Mouse (Mus musculus) neural tube, embryonic 11.5 days (tissue): Measurements from ENCODE around the gene H2afy2. TPM values are rescaled to one million over a fixed set of nuclear protein-coding genes. Genes with fewer than 3 reads are reported as not detected.

Experiments
- ATAC-seq: fragments of 200-750 bp; cut with Nextera tagmentation; 2 replicates; pipeline ENCODE4 v1.8.0; 2017; ENCODE audit warnings: moderate number of reproducible peaks, mild to moderate bottlenecking, moderate TSS enrichment, moderate library complexity; ENCODE audit not compliant: insufficient read depth, low FRiP score, low TSS enrichment
- DNase-seq: peaks from one replicate; pipeline ENCODE4 v3.0.0-alpha.2; 2015; ENCODE audit warnings: low spot score
- H3K27ac ChIP-seq: fragments of 300-500 bp; sonication (generic); 2 replicates; pipeline ENCODE4 v1.5.1; 2014; ENCODE audit warnings: low read depth, mild to moderate bottlenecking, low read length
- H3K27me3 ChIP-seq: fragments of 300-500 bp; sonication (generic); 2 replicates; pipeline ENCODE4 v1.6.1; 2014; ENCODE audit warnings: mild to moderate bottlenecking, low read length, mixed read lengths; ENCODE audit not compliant: control insufficient read depth, insufficient read depth
- H3K36me3 ChIP-seq: fragments of 300-500 bp; sonication (generic); 2 replicates; pipeline ENCODE4 v1.6.1; 2014; ENCODE audit warnings: mild to moderate bottlenecking, low read length, moderate library complexity, mixed read lengths; ENCODE audit not compliant: control insufficient read depth, insufficient read depth
- H3K4me1 ChIP-seq: fragments of 300-500 bp; sonication (generic); 2 replicates; pipeline ENCODE4 v1.6.1; 2014; ENCODE audit warnings: low read length, mixed read lengths; ENCODE audit not compliant: control insufficient read depth, insufficient read depth
- H3K4me2 ChIP-seq: fragments of 300-500 bp; sonication (generic); 2 replicates; pipeline ENCODE4 v1.6.1; 2014; ENCODE audit warnings: low read depth, mild to moderate bottlenecking, moderate library complexity
- H3K4me3 ChIP-seq: fragments of 300-500 bp; sonication (generic); 2 replicates; pipeline ENCODE4 v1.5.1; 2014; ENCODE audit warnings: low read depth, low read length
- H3K9ac ChIP-seq: fragments of 300-500 bp; sonication (generic); 2 replicates; pipeline ENCODE4 v1.6.1; 2014; ENCODE audit warnings: mild to moderate bottlenecking, low read length
- H3K9me3 ChIP-seq: fragments of 300-500 bp; sonication (generic); 2 replicates; pipeline ENCODE4 v1.6.1; 2016; ENCODE audit warnings: low read length; ENCODE audit not compliant: control insufficient read depth
- WGBS: fragments of 180-500 bp; shearing (Covaris S2); extraction: QIAGEN DNeasy Blood & Tissue Kit; methylation state at CpG from one replicate; pipeline ENCODE4 v1.1.7; 2014; 5-methylcytosine and 5-hydroxymethylcytosine counted together
- polyA plus RNA-seq: library from polyadenylated mRNA; unstranded; fragments of >200 nt; fragmentation: Nextera tagmentation; extraction: Ambion mirVana; gene quantifications from 2 replicates; pipeline ENCODE4 v1.2.1, GENCODE M21; 2014

The H2afy2 gene
- polyA plus RNA-seq, 1 experiment from 2014 or later, result 246 TPM

DNA sequence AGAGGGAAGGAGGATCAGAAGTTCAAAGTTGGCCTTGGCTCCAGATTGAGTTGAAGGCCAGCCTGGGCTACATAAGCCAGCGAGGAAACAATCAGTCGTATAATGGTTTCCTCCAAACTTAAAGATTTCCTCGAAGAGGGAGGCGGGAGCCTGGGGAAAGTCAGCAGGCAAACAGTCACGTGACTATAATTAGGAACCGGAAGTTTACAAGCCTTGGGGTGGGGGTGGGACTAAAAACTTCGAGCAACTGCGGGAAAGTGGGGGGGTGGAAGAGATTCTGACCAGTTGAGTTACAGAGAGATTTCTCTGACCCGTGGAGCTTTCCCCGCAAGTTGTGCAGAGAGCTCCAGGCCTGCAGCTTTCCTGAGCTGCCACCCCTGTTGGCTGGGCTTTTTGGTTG is 11.0 kb upstream of the H2afy2 start:
- DNase-seq, result no peak
- Histone ChIP-seq H3K9ac (no peak overlapping the region), H3K4me3 (no peak overlapping the region), H3K4me2 (no peak overlapping the region), H3K27ac (no peak overlapping the region), H3K27me3 (no peaks in the 10 kb centered on the region), H3K36me3 (no peaks in the 10 kb centered on the region), H3K9me3 (no peaks in the 10 kb centered on the region), H3K4me1 (no peaks in the 10 kb centered on the region; the same call in 1 of the 2 replicates)
- ATAC-seq, result no peak
- 61% methylated on average over 10 of the region's 10 CpGs for WGBS

DNA sequence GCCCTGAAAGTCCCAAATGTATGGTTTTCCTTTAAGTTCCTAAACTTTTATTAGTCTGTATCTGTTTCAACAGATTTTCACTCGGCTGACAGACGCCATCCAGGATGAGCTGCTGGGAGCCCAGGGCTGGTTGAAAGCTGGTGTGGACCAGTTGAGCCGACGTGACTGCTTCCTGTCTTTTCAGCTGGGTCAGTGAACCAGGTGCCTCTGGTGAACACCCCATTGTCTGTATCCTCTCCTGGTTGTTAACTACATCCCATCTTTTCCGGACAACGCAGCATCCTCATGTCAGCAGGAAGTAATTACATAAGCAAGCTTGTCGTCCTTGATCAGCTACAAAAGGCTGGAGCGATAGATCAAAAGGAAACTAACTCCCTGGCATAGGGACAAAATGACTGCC is 9.1 kb upstream of the H2afy2 start:
- Histone ChIP-seq H3K27ac (no peak overlapping the region), H3K4me1 (no peaks in the 10 kb centered on the region; the same call in 1 of the 2 replicates), H3K9ac (no peak overlapping the region), H3K27me3 (no peaks in the 10 kb centered on the region), H3K4me3 (no peak overlapping the region), H3K9me3 (no peaks in the 10 kb centered on the region), H3K36me3 (no peaks in the 10 kb centered on the region), H3K4me2 (no peak overlapping the region)
- DNase-seq (no peak), ATAC-seq (no peak)
- 57% methylated on average over 8 of the region's 8 CpGs for whole genome bisulfite sequencing

DNA sequence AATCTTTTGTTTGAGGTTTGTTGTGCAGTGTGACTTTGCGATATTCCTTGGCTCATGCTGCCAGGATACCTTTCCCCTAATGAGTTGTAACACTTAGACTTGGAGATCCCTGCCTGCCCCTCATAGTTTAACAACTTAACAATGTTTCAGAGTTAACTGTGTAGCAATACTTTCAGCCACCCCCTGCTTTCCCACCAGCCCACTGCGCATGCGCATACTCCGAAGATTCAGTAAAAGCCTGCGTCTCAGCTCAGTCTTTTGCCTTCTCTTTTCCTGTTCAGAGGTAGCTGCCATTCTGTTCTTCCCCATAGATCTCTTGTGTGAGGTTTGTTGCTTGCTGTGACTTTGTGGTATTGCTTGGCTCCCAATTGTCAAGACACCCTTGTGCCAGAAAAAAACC is 4.6 kb upstream of the H2afy2 start:
- no peaks in the 10 kb centered on the region for H3K9me3 ChIP-seq
- H3K4me2 ChIP-seq, result no peak overlapping the region
- no peak overlapping the region for H3K4me3 ChIP-seq
- WGBS, result 96% methylated on average over 5 of the region's 5 CpGs
- DNase-seq, result no peak
- no peak for ATAC-seq
- peaks cover 2% of the 10 kb centered on the region; the same call in 1 of the 2 replicates for H3K4me1 ChIP-seq
- H3K27me3 ChIP-seq, result no peaks in the 10 kb centered on the region
- H3K27ac ChIP-seq, result no peak overlapping the region
- H3K9ac ChIP-seq, result no peak overlapping the region
- H3K36me3 ChIP-seq, result no peaks in the 10 kb centered on the region

DNA sequence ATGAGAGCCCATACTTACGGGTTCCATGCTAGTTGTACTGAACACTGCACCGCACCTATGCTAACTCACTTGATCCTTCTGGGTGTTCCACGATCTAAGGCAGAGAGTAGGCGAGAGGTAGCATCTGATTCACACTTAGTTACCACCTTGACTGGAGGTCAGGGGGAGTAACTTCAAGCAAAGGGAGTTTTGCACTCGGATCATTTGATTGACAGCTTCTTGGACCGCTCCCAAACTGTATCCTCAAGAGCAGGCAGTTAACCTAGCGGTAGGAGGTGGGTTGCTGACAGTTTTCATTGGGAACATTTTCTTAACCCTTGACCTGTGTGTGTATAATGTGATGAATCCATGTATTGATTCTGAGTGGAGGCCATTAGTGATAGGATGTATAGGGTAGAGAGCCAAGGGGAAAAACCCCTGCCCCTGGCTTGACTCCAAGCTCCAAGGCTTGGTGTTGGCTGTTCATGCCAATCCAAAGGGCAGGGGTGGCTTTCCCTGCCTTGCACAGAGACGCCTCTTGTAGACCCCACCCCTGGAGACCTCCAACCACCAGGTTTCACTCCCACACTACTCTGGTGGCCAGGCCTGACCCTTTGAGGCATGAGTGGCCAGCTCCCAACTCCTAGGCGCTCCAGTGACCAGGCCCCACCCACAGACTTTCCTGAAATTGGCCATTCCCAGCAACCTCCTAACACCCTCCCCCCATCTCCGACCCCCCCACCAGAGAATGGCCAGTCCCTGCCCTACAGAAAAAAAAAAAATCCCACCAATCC is 3.8 kb upstream of the H2afy2 start:
- no peak overlapping the region for H3K9ac ChIP-seq
- ATAC-seq (no peak), DNase-seq (no peak)
- H3K9me3 ChIP-seq, result no peaks in the 10 kb centered on the region
- peaks cover 2% of the 10 kb centered on the region; the same call in 1 of the 2 replicates for H3K4me1 ChIP-seq
- no peak overlapping the region for H3K27ac ChIP-seq
- no peaks in the 10 kb centered on the region for H3K36me3 ChIP-seq
- no peak overlapping the region for H3K4me2 ChIP-seq
- H3K4me3 ChIP-seq, result no peak overlapping the region
- WGBS, result 81% methylated on average over 10 of the region's 10 CpGs
- H3K27me3 ChIP-seq, result no peaks in the 10 kb centered on the region

DNA sequence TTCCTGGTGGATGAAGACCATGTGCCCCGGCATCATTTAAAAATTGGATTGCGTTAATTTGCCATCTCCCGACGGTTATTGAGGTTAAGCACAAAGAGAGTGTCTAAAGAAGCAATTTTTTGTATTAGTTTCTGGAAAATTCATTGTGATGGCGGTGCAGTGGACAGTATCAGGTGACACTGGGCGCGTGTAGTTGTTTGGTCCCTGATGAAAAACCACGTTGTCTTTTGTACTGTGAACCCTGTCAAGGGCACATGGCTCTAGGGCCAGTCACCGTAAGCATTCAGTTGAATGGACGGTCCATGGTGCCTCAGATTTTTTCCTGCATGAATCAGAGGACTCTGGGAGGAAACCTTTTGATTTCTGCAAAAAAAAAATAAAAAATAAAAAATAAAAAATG is 467 bp upstream of the H2afy2 start:
- WGBS, result 14% methylated on average over 10 of the region's 10 CpGs
- 0 out of 2 replicates have a peak, but pooled peaks have one; percentile 11 for ATAC-seq
- no peaks in the 10 kb centered on the region for H3K36me3 ChIP-seq

DNA sequence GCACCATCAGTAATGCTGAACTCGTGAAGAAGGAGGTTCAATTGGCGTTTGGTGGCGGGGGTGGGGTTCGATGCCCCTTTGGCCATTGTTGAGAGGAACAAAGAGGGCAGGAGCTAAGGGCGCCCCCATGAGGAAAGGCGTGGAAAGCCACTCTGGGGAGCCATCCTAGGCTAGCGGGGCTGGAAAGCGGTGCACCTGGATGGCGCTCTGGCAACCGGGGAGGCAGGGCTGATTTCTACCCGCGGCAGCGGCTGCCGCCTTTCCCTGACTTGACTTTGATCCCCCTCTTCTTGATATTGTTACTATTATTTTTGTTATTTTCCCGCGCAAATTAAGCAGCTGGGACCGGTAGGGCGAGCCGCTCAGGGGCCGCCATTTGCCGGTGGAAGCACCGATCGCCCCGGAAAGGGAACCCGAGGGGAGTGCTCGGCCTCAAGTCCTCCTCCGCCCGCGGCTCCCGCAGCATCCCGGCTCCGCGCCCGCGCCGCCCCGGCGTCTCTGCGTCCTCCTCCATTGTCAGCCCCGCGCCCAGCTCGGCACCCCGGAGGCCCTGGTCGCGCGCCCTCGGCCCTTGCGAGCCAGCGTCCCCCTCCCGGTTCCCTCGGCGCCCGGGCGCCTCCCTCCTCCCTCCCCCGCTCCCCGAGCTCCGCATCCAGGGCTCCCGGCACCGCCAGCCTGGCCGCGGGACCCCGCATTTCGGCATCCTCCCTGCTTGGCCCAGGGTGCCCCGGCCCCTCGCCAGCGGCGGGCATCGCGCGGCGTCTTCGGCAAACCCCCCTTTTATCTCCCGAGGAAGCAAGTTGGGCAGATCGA is 942 bp downstream of the H2afy2 start:
- DNase-seq, result peak; percentile 85
- peak overlapping the region; percentile 90 for H3K27ac ChIP-seq
- peak; percentile 67 for ATAC-seq
- peaks cover 2% of the 10 kb centered on the region; the same call in 1 of the 2 replicates for H3K4me1 ChIP-seq
- peak overlapping the region; percentile 99 for H3K9ac ChIP-seq
- H3K4me3 ChIP-seq, result peak overlapping the region; percentile 61
- H3K4me2 ChIP-seq, result peak overlapping the region; percentile 58
- WGBS, result under 1% methylated on average over 58 of the region's 74 CpGs
- H3K27me3 ChIP-seq, result no peaks in the 10 kb centered on the region
- H3K36me3 ChIP-seq, result no peaks in the 10 kb centered on the region
- no peaks in the 10 kb centered on the region for H3K9me3 ChIP-seq

More for the DNA sequence above, 467 bp upstream of the H2afy2 start:
- no peaks in the 10 kb centered on the region for H3K27me3 ChIP-seq
- peak overlapping the region; percentile 99 for H3K9ac ChIP-seq
- peak overlapping the region; percentile 61 for H3K4me3 ChIP-seq
- peak overlapping the region; percentile 58 for H3K4me2 ChIP-seq
- no peak for DNase-seq
- no peaks in the 10 kb centered on the region for H3K9me3 ChIP-seq
- H3K27ac ChIP-seq, result peak overlapping the region; percentile 90
- peaks cover 2% of the 10 kb centered on the region; the same call in 1 of the 2 replicates for H3K4me1 ChIP-seq

DNA sequence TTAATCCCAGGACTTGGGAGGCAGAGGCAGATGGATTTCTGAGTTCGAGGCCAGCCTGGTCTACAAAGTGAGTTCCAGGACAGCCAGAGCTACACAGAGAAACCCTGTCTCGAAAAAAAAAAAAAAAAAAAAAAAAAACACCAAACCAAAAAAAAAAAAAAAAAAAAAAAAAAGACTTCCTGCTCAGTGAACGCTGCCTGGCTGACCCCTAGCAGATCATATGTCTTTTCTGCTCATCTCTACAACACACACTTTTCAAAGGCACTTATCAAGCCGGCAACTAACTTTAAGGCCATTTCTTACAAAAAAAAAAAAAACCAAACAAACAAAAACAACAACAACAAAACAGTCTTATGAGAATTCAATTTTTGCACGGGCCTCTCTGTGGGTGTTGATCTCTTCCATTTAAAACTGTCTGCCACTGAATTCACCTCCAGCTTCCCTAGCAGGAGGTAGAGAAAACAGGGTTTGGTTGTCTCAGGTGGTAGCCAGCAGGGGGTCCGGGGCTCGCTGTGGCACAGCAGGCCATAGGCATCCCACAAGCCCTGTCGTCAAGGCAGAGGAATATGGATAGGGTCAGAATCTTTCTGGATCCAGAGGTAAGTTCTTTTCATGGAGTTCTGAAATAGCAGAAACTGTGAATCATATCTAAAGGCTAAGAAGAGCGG is 2.4 kb downstream of the H2afy2 start:
- 26% methylated on average over 8 of the region's 9 CpGs for WGBS
- Histone ChIP-seq H3K27me3 (no peaks in the 10 kb centered on the region), H3K9me3 (no peaks in the 10 kb centered on the region), H3K4me2 (peak overlapping the region; percentile 58), H3K4me1 (peaks cover 2% of the 10 kb centered on the region; the same call in 1 of the 2 replicates), H3K4me3 (peak overlapping the region; percentile 61; the same call in 1 of the 2 replicates), H3K27ac (no peak overlapping the region), H3K9ac (peak overlapping the region; percentile 99; the same call in 1 of the 2 replicates), H3K36me3 (no peaks in the 10 kb centered on the region)
- ATAC-seq, result no peak
- no peak for DNase-seq

DNA sequence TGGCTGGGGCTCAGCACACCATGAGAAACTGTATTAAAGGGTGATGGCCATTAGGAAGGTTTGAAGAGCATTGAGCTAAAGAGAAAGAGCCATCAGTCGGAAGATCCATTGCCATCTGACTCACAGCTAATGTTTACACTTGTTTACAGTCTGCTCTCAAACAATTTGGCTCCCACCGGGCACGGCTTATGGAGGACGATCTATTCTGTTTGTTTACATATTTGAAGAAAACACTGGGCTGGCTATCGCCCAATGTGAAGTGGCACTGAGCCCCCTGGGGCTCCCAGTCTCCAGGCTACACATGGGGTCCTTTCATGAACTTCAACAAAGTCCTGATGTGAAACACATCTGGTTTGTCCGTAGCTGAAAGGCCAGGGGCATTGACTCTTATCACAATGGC is 17.1 kb downstream of the H2afy2 start:
- Histone ChIP-seq H3K9me3 (no peaks in the 10 kb centered on the region), H3K36me3 (no peaks in the 10 kb centered on the region; the same call in 1 of the 2 replicates), H3K9ac (no peak overlapping the region), H3K4me1 (peaks cover 3% of the 10 kb centered on the region; the same call in 1 of the 2 replicates), H3K4me3 (no peak overlapping the region), H3K4me2 (no peak overlapping the region), H3K27ac (no peak overlapping the region), H3K27me3 (no peaks in the 10 kb centered on the region)
- DNase-seq, result no peak
- ATAC-seq, result no peak
- 53% methylated on average over 6 of the region's 6 CpGs for WGBS
